Mouse (Mus musculus) erythroblast, embryonic 14.5 days (primary cell): ENCODE results near the gene Adprm. TPM values are rescaled to one million over a fixed set of nuclear protein-coding genes. Genes with fewer than 3 reads are reported as not detected.

ENCODE experiments used
- H3K27me3 ChIP-seq: 2 replicates; pipeline ENCODE4 v1.6.1; 2012; ENCODE audit warnings: inconsistent platforms; ENCODE audit not compliant: control insufficient read depth
- H3K36me3 ChIP-seq: 2 replicates; pipeline ENCODE4 v1.6.1; 2012; ENCODE audit warnings: mild to moderate bottlenecking, inconsistent platforms; ENCODE audit not compliant: control insufficient read depth
- H3K4me1 ChIP-seq: 2 replicates; pipeline ENCODE4 v1.6.1; 2012; ENCODE audit warnings: inconsistent platforms; ENCODE audit not compliant: control insufficient read depth
- H3K4me3 ChIP-seq: replicated peaks from 2 replicates; pipeline ENCODE3; 2012; ENCODE audit warnings: moderate library complexity, mild to moderate bottlenecking, inconsistent platforms
- H3K9me3 ChIP-seq: 2 replicates; pipeline ENCODE4 v1.6.1; 2012; ENCODE audit warnings: low read length, inconsistent platforms, mixed read lengths; ENCODE audit not compliant: control insufficient read depth
- GATA1 ChIP-seq: IDR thresholded peaks from 2 replicates; pipeline ENCODE4 v1.6.1; 2012; ENCODE audit warnings: low read length, inconsistent platforms, mixed read lengths
- TAL1 ChIP-seq: IDR thresholded peaks from 3 replicates; pipeline ENCODE4 v1.6.1; 2012; ENCODE audit warnings: low read length, inconsistent platforms, mixed read lengths
- polyA plus RNA-seq: library from polyadenylated mRNA; stranded (reverse); fragments of >175 nt; gene quantifications from 2 replicates; pipeline ENCODE4 v1.2.3, GENCODE M21; 2012

The Adprm gene
- polyA plus RNA-seq, 1 experiment = 0.11 TPM

- no peak for TF ChIP-seq TAL1
- TF ChIP-seq GATA1 = no peak
- Histone ChIP-seq H3K4me3 (peak overlapping the region; percentile 78), H3K27me3 (no peaks in the 10 kb centered on the region)
These were observed 596 bp downstream of the Adprm start for GRCm38 (mm10) chr11:67051676-67052320.

GRCm38 (mm10) chr11:67049256-67049655, 3.1 kb downstream of the Adprm start:
- Histone ChIP-seq H3K4me1 (peaks cover 30% of the 10 kb centered on the region), H3K27me3 (no peaks in the 10 kb centered on the region), H3K36me3 (peaks cover 10% of the 10 kb centered on the region), H3K4me3 (no peak overlapping the region), H3K9me3 (no peaks in the 10 kb centered on the region)
- TF ChIP-seq TAL1 = no peak
- no peak for TF ChIP-seq GATA1

More at GRCm38 (mm10) chr11:67051676-67052320, 596 bp downstream of the Adprm start:
- Histone ChIP-seq H3K9me3 (no peaks in the 10 kb centered on the region), H3K4me1 (peaks cover 28% of the 10 kb centered on the region), H3K36me3 (peaks cover 22% of the 10 kb centered on the region)

DNA sequence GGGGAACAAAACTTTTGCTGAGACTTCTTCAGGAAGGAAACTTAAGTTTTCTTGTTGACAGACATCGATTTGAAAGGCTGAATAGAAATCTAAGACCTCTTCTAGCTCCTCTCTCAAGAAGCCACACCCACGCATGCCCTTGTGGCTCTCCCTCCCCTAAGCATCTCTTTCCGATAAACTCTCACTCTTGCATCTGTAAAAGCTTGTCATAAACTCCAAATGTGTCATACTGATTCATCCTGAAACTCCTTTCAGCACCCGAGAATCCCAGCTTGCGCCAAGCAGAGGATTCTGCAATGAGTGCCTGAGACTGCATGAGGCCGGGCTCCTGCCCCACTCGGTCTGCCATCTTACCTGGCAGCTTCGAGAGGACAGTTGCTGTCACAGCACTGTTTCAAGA, 3.9 kb downstream of the Adprm start:
- Histone ChIP-seq H3K4me3 (no peak overlapping the region), H3K36me3 (peaks cover 10% of the 10 kb centered on the region), H3K9me3 (no peaks in the 10 kb centered on the region), H3K27me3 (no peaks in the 10 kb centered on the region), H3K4me1 (peaks cover 25% of the 10 kb centered on the region)
- TF ChIP-seq GATA1 (no peak), TAL1 (no peak)

GRCm38 (mm10) chr11:67047199-67047598, 5.2 kb downstream of the Adprm start:
- Histone ChIP-seq H3K36me3 (peaks cover 13% of the 10 kb centered on the region), H3K9me3 (no peaks in the 10 kb centered on the region), H3K4me3 (no peak overlapping the region), H3K27me3 (no peaks in the 10 kb centered on the region), H3K4me1 (peaks cover 17% of the 10 kb centered on the region)
- no peak for TF ChIP-seq GATA1
- no peak for TF ChIP-seq TAL1

GRCm38 (mm10) chr11:67044959-67045358, 7.4 kb downstream of the Adprm start:
- Histone ChIP-seq H3K4me1 (peaks cover 9% of the 10 kb centered on the region), H3K9me3 (no peaks in the 10 kb centered on the region), H3K4me3 (no peak overlapping the region), H3K27me3 (no peaks in the 10 kb centered on the region), H3K36me3 (peaks cover 30% of the 10 kb centered on the region)
- TF ChIP-seq GATA1 (no peak), TAL1 (no peak)

- peaks cover 5% of the 10 kb centered on the region for H3K4me1 ChIP-seq
- no peaks in the 10 kb centered on the region for H3K27me3 ChIP-seq
- H3K9me3 ChIP-seq = no peaks in the 10 kb centered on the region
- TF ChIP-seq TAL1 (no peak), GATA1 (no peak)
- peaks cover 44% of the 10 kb centered on the region for H3K36me3 ChIP-seq
- no peak overlapping the region for H3K4me3 ChIP-seq
These were observed 9.4 kb downstream of the Adprm start for GRCm38 (mm10) chr11:67043007-67043406.

DNA sequence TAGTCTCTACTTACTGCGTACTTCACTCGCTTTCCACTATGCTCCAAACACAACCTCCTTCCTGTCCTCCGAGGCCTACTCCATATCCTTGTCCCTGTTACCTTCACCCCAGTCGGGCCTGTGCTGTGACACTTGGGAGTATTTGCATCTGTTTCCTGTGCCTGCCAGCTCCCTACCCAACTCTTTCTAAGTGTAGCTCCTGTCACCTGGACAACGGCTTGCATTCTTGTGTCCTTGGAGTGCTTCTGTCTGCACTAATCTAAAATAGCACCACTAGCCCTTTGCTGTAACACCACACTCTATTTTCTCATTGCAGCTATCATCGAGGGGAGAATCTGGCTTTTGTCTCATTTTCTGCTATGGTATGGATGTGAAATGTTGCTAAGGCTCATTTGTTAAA, 11.9 kb downstream of the Adprm start:
- TF ChIP-seq TAL1 = no peak
- TF ChIP-seq GATA1 = no peak
- Histone ChIP-seq H3K9me3 (no peaks in the 10 kb centered on the region), H3K4me1 (peaks cover 5% of the 10 kb centered on the region), H3K27me3 (no peaks in the 10 kb centered on the region), H3K4me3 (no peak overlapping the region), H3K36me3 (peaks cover 46% of the 10 kb centered on the region)

- H3K36me3 ChIP-seq = peaks cover 46% of the 10 kb centered on the region
These were observed 12.6 kb downstream of the Adprm start for GRCm38 (mm10) chr11:67039799-67040198.

DNA sequence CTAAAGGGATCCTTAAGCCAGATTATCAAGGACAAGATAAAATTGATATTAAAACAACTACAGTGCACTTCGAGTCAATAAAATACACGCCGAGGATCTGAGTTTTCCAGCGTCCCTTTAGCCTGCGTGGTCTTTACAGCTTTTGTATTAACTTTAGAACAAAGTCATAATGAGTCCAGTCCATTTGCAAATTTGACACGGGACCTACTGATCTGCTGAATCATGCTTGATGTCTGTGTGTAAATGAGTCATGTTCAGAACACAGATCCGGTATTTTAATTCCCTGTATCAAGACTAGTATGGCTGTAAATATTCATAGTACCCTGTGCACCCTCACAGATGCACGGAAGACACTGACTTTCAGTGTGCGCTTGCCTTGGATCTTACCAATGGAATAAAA, 15.5 kb downstream of the Adprm start:
- Histone ChIP-seq H3K9me3 (no peaks in the 10 kb centered on the region), H3K36me3 (peaks cover 42% of the 10 kb centered on the region), H3K27me3 (no peaks in the 10 kb centered on the region), H3K4me1 (no peaks in the 10 kb centered on the region), H3K4me3 (no peak overlapping the region)
- TF ChIP-seq TAL1 (no peak), GATA1 (no peak)

More at GRCm38 (mm10) chr11:67039799-67040198, 12.6 kb downstream of the Adprm start:
- H3K4me3 ChIP-seq = no peak overlapping the region
- H3K27me3 ChIP-seq = no peaks in the 10 kb centered on the region
- H3K4me1 ChIP-seq = peaks cover 4% of the 10 kb centered on the region
- H3K9me3 ChIP-seq = no peaks in the 10 kb centered on the region
- no peak for TF ChIP-seq TAL1
- no peak for TF ChIP-seq GATA1

DNA sequence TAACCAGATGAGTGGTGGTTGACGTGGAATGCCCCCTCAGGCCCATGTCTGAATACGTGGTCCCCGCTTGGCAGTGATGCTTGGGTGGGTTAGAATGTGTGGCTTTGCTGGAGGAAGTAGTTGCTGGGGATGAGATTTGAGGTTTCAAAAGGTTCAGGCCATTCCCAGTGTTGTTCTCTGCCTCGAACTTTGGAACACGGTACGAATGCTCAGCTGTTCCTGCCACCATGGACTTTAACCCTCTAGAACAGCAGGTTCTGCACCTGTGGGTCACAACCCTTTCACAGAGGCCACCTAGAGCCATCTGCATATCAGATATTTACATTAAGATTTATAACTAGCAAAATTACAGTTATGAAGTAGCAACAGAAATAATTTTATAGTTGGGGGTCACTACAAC, 16.2 kb downstream of the Adprm start:
- Histone ChIP-seq H3K36me3 (peaks cover 35% of the 10 kb centered on the region), H3K9me3 (no peaks in the 10 kb centered on the region), H3K4me3 (no peak overlapping the region), H3K27me3 (no peaks in the 10 kb centered on the region), H3K4me1 (no peaks in the 10 kb centered on the region)
- TF ChIP-seq GATA1 = no peak
- no peak for TF ChIP-seq TAL1
